Mouse (Mus musculus) lung, adult 2 months (tissue): ENCODE data around the gene Fbxl8. TPM values are rescaled to one million over a fixed set of nuclear protein-coding genes. Genes with fewer than 3 reads are reported as not detected.

Experiments used
- DNase-seq: peaks from one replicate; pipeline ENCODE4 v3.0.0; 2022
- H3K4me1 ChIP-seq: fragments of 200-500 bp; 2 replicates; pipeline ENCODE4 v1.6.1; 2011; ENCODE audit warnings: low read length; ENCODE audit not compliant: control insufficient read depth, insufficient read depth
- H3K4me3 ChIP-seq: fragments of 200-500 bp; replicated peaks from 2 replicates; pipeline ENCODE3; 2011; ENCODE audit warnings: low read depth, mild to moderate bottlenecking, control low read depth, low read length; ENCODE audit errors: extremely low read depth
- CTCF ChIP-seq: fragments of 200-500 bp; IDR thresholded peaks from 2 replicates; pipeline ENCODE4 v1.5.1; 2011; ENCODE audit warnings: mild to moderate bottlenecking, low read length, control low read depth; ENCODE audit not compliant: insufficient read depth
- POLR2A ChIP-seq: fragments of 200-500 bp; IDR thresholded peaks from 2 replicates; pipeline ENCODE4 v1.6.1; 2011; ENCODE audit warnings: low read depth, mild to moderate bottlenecking, control low read depth, low read length, borderline replicate concordance; ENCODE audit errors: extremely low read depth
- WGBS: fragments of 180-500 bp; shearing (Covaris S2); methylation state at CpG from one replicate; pipeline ENCODE4 v1.1.7; 2018; 5-methylcytosine and 5-hydroxymethylcytosine counted together
- polyA plus RNA-seq: library from polyadenylated mRNA; depleted of rRNA; stranded (reverse); fragments of >200 nt; gene quantifications from 2 replicates; pipeline ENCODE4 v1.2.3, GENCODE M21; 2012

The Fbxl8 gene
- polyA plus RNA-seq, 1 experiment, result 15.5 TPM

DNA sequence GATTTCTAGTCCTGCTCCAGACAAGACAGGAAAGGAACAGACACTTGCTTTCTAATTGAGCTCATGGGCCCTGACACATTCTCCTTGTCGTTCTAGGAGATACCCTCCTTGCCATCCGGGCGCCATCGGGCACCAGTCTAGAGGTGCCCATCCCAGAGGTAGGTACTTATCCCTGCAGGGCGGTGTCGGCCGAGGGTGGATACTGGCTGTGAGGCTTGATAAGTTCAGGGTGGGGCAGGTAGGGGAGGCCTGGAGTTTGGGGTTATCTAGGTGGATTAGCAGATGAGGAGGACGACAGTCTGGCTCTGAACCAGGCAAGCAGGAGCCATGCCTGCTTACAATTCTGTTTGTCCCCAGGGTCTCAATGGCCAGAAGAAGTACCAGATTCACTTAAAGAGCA, 35.5 kb downstream of the Fbxl8 start:
- Histone ChIP-seq H3K4me1 (peaks cover 21% of the 10 kb centered on the region), H3K4me3 (no peak overlapping the region)
- no peak for DNase-seq
- TF ChIP-seq CTCF, result no peak
- TF ChIP-seq POLR2A, result no peak
- 94% methylated on average over 8 of the region's 8 CpGs for WGBS

DNA sequence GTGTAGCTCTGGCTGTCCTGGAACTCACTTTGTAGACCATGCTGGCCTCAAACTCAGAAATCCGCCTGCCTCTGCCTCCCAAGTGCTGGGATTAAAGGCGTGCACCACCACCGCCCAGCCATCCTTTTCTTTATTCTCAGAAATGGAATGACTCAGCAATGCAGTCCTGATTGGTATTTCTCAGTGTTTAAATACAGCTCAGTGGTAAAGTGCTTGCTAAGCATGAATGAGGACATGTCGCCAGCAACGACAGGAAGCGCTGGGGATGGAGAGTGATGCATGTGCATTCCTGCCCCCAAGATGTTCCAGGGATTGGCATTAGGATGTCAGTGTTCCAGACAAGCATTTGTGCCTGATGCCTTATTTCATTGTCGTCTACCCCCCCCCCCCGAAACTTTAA, 38.9 kb downstream of the Fbxl8 start:
- no peak for DNase-seq
- WGBS, result 64% methylated on average over 8 of the region's 8 CpGs
- H3K4me1 ChIP-seq, result peaks cover 11% of the 10 kb centered on the region
- TF ChIP-seq POLR2A (no peak), CTCF (no peak)
- H3K4me3 ChIP-seq, result no peak overlapping the region

DNA sequence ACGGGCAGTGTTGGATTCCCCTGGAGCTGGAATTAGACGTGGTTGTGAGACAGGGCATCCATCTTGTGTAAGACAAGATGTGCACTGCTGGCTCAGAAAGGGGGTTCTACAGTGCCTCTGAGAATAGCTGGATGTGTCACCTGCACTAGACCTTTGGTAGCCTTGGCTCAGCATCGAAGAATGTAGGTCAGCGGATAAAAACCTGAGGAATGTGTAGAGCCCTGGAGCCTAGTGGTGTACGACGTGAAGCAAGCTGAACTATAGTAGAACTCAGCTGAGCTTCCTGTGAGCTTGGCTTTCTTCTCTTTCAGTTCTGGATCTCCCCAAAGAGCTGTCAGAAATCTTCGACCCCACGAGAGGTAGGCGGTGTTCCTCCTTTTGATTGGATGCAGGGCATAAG, 39.4 kb downstream of the Fbxl8 start:
- DNase-seq, result no peak
- WGBS, result 59% methylated on average over 9 of the region's 9 CpGs
- Histone ChIP-seq H3K4me3 (no peak overlapping the region), H3K4me1 (peaks cover 6% of the 10 kb centered on the region)
- TF ChIP-seq POLR2A (no peak), CTCF (no peak)

DNA sequence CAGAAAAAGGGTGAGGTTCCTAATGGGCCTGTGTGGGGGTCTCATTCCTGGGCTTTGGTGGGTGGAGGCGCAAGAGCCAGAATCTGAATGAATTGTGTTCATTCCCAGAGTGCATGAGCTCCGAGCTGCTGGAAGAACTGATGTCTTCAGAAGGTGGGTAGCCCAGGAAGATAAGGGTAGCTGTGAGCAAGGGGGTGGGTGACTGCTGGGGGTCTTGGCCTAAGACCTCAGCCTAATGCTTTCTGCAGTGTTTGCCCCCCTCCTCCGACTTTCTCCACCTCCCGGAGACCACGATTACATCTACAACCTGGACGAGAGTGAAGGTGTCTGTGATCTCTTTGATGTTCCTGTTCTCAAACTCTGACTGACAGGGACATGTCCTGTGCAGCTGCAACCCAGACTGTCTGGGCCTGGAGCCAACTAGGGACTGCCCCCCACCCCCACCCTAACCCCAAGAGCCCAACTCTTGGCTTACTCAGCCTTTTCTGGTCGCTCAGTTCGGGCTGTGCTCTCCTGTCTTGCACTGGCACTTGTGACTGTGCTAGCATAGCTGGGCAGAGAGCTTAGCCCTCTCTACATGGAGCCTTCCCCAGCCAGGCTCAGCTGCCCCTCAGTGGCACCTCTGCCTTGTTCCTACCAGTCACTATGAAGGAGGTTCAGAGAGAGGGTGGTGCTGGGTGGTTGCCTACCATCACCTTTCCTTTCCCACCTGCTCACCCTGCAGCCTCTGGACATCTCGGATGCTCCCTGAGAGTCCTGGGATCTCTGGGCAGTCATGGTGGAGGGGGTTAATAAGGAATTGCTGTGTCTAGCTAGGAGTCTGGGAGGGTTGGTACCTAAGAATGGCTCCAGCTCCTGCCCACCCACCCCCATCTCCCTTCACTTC, 40.1 kb downstream of the Fbxl8 start:
- Histone ChIP-seq H3K4me3 (no peak overlapping the region), H3K4me1 (peaks cover 4% of the 10 kb centered on the region)
- TF ChIP-seq POLR2A, result no peak
- no peak for TF ChIP-seq CTCF
- no peak for DNase-seq
- 45% methylated on average over 9 of the region's 9 CpGs for WGBS

DNA sequence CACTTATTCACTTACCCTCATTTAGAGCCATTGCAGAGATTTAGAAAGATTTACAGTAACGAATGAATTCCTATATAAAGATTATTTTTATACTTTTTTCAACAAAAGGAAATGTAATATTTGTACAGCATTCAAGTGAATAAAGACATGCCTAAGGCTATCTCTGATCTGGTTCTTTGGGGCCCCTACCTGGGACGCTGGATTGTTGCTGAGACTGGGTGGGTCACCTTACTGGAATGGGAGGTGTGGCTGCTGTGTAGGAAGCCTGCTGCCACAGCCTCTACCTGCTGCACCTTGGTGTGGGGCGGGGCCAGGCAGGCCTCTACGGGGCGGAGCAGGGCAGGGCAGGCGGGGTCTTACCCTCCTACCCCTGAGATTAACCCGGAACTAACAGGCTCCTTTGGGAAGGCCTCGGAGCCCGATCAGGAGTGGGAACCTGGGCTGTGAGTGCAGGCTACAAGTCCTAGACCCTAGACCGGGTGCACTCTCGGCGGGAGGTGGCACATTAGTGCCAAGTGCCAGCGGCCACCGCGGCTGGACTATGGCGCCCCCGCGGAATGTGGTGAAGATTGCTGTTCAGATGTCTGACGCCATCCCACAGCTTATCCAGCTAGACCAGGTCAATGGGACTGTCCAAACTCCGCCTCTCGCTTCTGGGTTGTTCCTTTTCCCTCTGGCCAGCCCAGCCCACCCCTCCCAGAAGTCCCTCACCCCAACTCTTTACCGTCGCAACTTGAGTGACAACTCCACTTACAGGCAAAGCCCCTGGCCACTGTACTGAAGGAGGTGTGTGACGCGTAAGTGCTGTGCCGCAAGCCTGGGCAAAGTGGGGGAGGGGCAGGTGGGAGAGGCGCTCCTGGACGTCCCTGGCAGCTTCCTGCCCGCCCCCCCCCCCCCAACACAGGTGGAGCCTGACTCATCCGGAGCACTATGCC, 41.0 kb downstream of the Fbxl8 start, which contains the start of gene Elmo3:
Elmo3 (plus strand) TSS at position 391 of the 935 bp plus-strand sequence.
- no peak for TF ChIP-seq CTCF
- peak; percentile 75; the same call in 1 of the 2 replicates for TF ChIP-seq POLR2A
- 9% methylated on average over 30 of the region's 30 CpGs for WGBS
- Histone ChIP-seq H3K4me3 (peak within 1 kb of the TSS; percentile 52), H3K4me1 (peaks cover 4% of the 10 kb centered on the region)
- DNase-seq, result peak; percentile 83

DNA sequence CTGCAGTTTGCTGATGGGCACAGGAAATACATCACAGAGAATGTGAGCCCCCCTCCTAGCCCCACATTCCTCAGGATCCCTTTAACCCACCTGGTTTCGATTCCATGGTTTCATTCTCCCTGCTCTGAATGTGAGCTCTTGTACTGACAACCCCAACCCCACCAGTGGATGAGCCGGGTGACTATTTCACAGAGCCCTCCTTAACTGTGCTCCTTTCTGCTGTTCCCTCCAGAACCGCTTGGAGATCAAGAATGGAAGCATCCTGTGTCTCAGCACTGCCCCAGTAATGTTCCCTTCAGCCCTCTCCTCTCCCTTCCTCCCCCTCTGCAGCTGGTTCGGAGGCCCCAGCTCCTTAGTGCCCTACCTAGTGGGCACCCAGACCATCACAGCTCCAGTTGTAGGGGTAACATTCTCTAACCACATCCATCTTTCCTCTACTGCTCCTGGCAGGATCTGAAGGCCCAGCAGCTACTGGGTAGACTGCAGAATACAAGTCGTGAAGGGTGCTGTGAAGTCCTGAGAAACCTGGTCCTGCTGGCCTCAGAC, 41.8 kb downstream of the Fbxl8 start:
- H3K4me3 ChIP-seq, result peak overlapping the region; percentile 18

DNA sequence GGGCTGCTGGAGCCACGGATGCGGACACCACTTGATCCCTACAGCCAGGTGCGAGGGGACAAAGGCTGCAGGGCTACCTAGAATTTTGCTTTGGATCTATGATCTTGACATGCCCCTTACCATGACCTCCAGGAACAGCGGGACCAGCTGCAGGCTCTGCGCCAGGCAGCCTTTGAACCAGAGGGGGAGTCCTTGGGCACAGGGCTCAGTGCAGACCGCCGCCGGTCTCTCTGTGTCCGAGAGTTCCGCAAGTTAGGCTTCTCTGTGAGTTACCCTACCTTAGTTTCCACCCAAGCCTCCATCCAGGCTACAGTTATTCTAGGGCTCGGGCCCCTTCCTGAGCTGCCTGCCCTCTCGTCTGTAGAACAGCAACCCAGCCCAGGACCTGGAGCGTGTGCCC, 43.2 kb downstream of the Fbxl8 start:
- H3K4me1 ChIP-seq, result peaks cover 4% of the 10 kb centered on the region
- TF ChIP-seq POLR2A, result no peak
- TF ChIP-seq CTCF, result no peak
- H3K4me3 ChIP-seq, result no peak overlapping the region
- DNase-seq, result no peak
- WGBS, result 92% methylated on average over 13 of the region's 13 CpGs

More for the DNA sequence above, 41.8 kb downstream of the Fbxl8 start:
- peaks cover 4% of the 10 kb centered on the region for H3K4me1 ChIP-seq
- TF ChIP-seq POLR2A (no peak), CTCF (no peak)
- DNase-seq, result no peak
- WGBS, result 35% methylated on average over 5 of the region's 5 CpGs

DNA sequence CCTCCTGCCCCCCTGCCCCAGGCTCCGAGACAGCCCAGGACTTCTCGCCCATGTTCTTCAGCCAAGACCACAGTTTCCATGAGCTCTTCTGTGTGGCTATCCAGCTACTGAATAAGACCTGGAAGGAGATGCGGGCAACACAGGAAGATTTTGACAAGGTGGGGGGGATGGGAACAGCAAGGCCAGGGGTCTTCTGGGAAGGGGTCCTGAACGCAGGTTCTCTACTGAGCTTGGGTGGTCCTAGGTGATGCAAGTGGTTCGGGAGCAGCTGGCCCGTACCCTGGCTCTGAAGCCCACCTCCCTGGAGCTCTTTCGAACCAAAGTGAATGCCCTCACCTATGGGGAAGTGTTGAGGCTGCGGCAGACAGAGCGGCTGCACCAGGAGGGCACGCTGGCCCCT, 44.0 kb downstream of the Fbxl8 start:
- Histone ChIP-seq H3K4me1 (peaks cover 4% of the 10 kb centered on the region), H3K4me3 (no peak overlapping the region)
- 95% methylated on average over 10 of the region's 10 CpGs for WGBS
- TF ChIP-seq CTCF (no peak), POLR2A (no peak)
- no peak for DNase-seq

DNA sequence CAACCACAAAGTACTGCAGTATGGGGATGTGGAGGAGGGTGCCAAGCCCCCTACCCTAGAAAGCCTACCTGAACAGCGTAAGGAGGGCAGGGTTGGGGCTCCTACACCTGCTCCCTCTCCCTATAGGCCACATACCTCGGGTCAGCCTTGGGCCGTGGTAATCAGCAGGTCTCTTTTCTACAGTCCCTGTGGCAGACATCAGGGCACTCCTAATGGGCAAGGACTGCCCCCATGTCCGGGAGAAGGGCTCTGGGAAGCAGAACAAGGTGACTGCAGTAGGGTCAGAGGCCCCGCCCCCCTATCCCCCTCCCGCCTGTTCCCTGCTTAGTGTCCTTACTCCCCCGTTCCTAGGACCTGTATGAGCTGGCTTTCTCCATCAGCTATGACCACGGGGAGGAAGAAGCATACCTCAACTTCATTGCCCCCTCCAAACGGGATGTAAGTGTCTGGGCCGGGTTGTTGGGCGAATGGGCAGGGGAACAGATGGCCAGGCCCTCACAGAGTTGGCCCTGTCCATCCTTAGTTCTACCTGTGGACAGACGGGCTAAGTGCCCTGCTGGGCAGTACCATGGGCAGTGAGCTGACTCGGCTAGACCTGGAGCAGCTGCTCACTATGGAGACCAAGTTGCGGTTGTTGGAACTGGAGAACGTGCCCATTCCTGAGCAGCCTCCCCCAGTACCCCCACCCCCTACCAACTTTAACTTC, 44.8 kb downstream of the Fbxl8 start:
- WGBS, result 82% methylated on average over 15 of the region's 15 CpGs
- DNase-seq, result no peak
- H3K4me3 ChIP-seq, result no peak overlapping the region
- no peak for TF ChIP-seq POLR2A
- TF ChIP-seq CTCF, result no peak
- H3K4me1 ChIP-seq, result peaks cover 4% of the 10 kb centered on the region
